Mouse (Mus musculus) layer of hippocampus, postnatal 10 days (tissue): ENCODE measurements around the gene Cnot1. TPM values are rescaled to one million over a fixed set of nuclear protein-coding genes. Genes with fewer than 3 reads are reported as not detected.

Experiments
- DNase-seq, 2 experiments: peaks; one replicate each; pipeline ENCODE4 v3.0.0; 2021; ENCODE audit warnings: low spot score in 2 of 2
- microRNA-seq, 2 experiments: library from miRNA; unstranded; fragments of <30 nt; microRNA quantifications; one replicate each; pipeline ENCODE4 v1.2.0; 2021
- total RNA-seq, 2 experiments: library from RNA; stranded (reverse); gene quantifications; 2 replicates each; pipeline ENCODE4 v1.2.3; 2021

Cnot1 gene
- total RNA-seq, 2 experiments from 2014 or later = 134 to 144 TPM

DNA sequence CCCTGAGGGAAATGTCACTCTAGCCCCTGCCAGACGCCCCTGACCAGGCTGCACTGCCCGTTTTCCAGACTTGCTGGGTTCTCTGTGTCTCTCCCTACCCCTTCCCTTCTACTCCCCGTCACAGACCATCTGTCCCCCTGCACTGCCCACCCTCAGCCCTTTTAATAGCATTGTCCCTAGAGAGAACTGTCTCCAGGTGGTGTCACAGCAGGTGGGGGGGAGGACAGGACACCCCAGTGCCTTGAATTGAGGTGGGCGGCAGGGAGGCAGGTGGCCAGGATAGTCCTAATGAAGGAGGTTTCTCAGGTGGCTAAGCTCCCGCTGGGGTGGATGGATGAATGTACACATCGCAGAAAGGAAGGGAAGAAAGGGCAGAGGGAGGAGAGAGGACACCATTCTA is 112.6 kb downstream of the Cnot1 start:
- DNase-seq = peak in 1 of 2 experiments; percentile 43

DNA sequence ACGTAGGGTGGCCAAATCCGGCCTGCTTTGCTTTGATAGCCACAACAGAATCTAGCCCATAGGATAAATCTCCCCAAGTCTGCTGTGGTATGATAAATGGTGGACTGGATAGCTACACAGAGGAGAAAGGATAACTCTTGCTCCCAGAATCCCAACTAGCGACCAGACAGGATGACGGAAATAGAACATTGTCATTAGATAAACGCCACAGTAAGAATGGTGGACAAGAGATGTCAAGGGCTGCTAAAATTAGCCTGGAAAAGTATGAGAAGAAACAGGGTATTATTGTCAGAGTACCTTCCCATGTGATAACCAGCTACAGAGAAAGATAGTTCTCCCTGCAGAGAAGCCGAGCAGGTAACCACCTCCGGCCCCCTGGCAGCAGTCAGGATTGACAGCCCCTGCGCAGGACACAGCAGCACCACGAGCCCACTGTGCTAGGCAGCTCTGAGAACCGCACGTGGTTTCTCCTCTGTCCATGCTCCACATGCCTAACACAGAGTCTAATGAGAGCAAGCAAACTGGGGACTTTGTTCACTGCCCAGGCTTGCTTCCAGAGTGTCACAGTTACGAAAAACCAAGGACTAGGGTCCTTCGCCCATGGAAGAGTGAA is 116.2 kb downstream of the Cnot1 start:
- DNase-seq = no peak

DNA sequence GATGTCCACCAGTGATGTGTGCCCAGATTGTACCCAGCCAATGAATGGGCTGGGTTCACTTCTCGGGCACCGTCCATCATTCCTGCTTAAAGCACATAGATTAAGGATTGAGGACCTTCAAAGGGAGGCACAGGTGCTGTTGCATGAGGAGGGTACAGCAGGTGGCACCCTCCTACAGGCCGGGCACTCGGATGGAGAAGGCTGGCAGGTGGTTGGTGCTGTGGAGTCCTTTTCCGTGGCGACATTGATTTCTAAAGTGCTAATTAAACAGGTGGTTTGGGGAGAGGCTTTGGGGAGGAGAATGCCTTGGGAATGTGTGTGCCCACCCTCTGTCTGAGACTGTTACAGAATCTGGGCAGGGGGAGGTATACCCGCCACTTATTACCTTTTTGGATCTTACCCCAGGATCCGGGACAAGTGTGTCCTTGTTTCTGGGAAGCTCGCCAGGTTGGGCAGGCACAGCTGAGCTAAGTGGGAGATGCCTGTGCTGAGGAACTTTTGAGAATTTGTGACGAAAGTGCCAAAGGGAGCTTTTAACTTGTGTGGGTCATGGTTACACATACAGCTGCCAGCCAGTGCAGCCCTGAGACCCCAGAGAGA is 119.1 kb downstream of the Cnot1 start:
- DNase-seq = peak; percentile 49 to 65

DNA sequence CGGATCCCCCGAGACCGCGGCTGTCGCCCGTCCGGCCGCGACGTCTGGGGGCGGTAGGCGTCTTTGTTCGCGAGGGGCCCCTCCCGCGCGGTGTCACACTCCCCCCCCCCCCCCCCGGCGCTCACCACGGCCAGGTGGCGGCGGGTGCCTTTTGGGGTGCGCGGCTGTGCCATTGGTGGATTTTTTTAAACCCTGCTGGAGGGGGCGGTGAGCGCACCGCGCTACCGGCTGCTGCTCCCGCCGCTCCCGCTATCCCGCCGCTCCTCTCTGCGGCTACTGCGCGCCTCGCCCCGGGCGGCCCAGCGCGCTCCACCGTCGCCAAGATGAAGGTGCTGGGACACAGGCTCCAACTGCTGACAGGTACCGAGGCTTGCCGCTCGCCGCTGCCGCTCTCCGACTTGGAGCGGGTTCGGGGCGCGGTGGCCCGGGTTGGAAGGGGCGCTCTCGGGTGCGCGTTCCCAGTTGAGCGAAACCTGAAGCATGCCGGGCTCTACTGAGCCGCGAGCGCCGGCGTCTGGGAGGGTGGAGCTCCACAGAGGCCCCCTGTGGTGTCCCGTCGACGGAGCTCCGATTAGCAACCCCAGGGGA is 129.1 kb downstream of the Cnot1 start:
- DNase-seq = peak; percentile 45 to 66

DNA sequence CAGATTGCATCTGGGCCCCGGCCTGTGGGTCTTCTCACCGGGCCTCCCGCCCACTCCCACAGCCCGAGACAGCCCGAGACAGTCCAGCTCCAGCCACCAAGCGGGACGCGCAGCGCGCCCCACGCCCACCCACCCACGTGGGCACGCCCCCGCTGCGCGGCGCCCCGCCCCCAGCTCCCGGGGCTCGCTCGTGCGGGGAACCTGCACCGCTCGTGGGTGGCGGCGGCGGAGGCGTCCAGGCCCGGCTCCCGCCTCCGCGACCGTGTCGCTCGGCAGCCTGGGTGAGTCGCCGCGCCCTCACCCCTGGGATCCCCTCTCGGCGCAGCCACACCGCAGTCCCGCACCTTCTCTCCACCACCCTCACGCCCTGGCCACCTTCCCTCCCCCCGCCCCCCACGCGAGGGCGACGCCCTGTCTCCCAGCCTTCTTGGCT is 129.7 kb downstream of the Cnot1 start:
- peak in 1 of 2 experiments; percentile 52 for DNase-seq

DNA sequence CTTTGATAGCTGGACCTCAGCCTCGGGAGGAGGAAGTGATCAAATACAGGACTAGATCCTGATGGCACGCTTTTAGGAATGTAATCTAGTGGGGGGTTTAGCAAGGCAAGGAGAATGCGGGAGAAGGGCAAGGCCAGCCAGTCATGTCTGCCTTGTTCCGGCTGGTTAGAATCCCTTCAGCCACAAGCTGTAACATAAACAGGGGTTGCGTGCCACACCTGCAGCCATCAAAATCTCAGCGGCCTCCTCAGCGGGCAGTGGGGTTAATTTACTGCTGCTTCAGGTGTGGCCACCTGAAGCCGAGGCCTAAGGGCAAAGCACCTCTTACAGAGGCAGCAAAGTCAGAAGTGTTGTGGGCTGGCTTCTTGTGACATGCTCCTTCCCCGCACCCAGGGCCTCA is 130.6 kb downstream of the Cnot1 start, which contains the start of gene Ndrg4:
Gene Ndrg4, plus strand, starts transcription at position 350 of the 400 bp plus-strand sequence.
- no peak for DNase-seq

DNA sequence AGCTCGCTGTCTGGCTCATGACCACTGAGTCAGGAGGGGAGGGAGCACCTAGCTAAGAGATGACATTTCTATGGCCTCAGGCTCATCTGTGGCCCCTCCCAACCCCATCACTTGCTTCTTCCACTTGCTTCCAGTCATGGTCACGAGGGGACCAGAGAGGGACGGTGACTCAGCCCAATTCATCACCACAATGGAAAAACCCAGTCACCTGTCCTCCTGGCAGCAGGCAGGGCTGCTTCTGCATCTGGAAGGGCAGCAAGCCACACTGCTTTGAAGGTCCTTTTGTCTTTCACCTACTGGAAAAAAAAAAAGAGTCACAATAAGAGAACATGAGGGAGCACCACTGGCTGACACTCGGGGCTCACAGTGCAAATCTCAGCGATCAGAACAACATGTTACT is 134.5 kb downstream of the Cnot1 start:
- no peak for DNase-seq

DNA sequence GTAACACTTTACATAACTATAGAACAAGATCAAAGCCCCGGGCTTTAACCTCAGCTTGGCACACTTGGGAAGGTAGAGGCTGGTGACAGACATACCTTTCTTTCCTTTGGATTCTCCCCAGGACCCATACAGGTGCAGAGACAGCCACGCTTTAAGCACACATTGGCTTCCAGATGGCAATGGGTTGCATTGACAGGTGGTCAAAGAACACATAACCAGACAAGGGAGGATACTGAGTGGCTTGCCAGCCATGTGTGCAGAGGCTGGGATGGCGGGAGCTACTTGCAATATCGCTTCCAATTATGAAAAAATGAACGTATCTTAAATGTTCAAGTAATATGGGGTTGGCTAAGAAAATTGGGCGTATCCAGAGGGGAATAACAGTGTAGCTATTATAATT is 135.4 kb downstream of the Cnot1 start:
- DNase-seq = no peak

DNA sequence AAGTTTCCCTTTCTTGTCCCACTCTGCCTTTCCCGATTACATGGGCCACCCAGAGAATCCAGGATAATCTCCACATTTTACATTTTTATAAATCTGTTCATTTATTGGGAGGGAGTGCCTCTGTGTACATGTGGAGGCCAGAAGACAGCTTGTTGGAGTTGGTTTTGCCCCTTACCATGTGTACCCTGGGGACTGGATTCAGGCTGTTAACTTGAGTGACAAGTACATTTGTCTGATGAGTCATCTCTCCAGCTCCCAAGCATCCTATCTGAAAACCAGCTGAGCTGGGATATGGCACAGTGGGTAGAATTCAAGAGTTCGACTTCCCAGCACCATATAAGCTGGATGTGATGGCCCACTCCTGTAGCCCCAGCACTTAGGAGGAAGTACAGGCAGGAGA is 137.3 kb downstream of the Cnot1 start:
- DNase-seq = no peak

Small RNAs within 50 kb of the gene (microRNA-seq; reads per million reads assigned to microRNA genes)
- 0.98 to 1.8 reads per million in 2 experiments for gene Mir7073

Other genes starting within 250 kb of the Cnot1 start
- gene Prss54, start 231.1 kb downstream of the Cnot1 start, total RNA-seq = not detected
- 1 to 10 TPM; 2.5 to 2.6 TPM for gene Gins3, start 174.0 kb downstream of the Cnot1 start, total RNA-seq
- 1,000 to 10,000 TPM; 1,214 to 1,219 TPM for gene Ndrg4, start 130.5 kb downstream of the Cnot1 start, total RNA-seq
- gene Setd6, start 91.6 kb downstream of the Cnot1 start, total RNA-seq = 10 to 100 TPM; 21.7 to 27.4 TPM
- gene Sap18b, start 17.9 kb upstream of the Cnot1 start, total RNA-seq = 100 to 1,000 TPM; 165 to 170 TPM
- gene Slc38a7, start 46.1 kb upstream of the Cnot1 start, total RNA-seq = 10 to 100 TPM; 30.8 to 34.1 TPM
- gene Got2, start 81.1 kb upstream of the Cnot1 start, total RNA-seq = 100 to 1,000 TPM; 196 to 216 TPM